Mouse (Mus musculus) gastrocnemius, postnatal 4 days (tissue): Measurements from ENCODE around the gene Eif4e3. TPM values are rescaled to one million over a fixed set of nuclear protein-coding genes. Genes with fewer than 3 reads are reported as not detected.
A peak's percentile ranks its signal among the peaks of the same experiment; 100 is the strongest.

Experiments used
- DNase-seq, 2 experiments: peaks; one replicate each; pipeline ENCODE4 v3.0.0; 2021 to 2022; ENCODE audit warnings: low spot score in 2 of 2, mixed read lengths in 2 of 2
- total RNA-seq, 2 experiments: library from RNA; stranded (reverse); gene quantifications; 2 replicates each; pipeline ENCODE4 v1.2.3; 2021

Gene Eif4e3
- total RNA-seq, 2 experiments from 2014 or later = 11.3 to 12.1 TPM

GRCm38 (mm10) chr6:99625306-99625705, 41.3 kb downstream of the Eif4e3 start:
- DNase-seq = no peak

GRCm38 (mm10) chr6:99624542-99624941, 42.0 kb downstream of the Eif4e3 start:
- no peak for DNase-seq

DNA sequence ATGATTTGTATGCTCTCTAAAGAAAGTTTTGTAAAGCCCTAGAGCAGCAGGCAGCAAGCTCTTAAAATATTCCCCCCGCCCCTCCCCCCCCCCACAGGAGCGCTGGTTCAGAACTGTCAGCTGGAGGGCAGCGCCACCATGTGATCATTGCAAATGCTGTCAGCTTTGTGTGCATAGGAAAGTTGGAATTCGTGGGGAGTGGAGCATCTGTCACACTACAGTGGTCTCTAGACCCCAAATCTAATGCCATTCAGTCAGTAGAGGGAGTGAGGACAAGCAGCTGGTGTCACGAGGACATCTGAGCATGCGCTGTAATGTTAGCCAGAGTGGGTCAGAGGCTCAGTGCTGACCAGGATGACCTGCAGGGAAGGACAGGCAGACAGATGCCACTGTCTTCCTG, 42.9 kb downstream of the Eif4e3 start:
- DNase-seq = no peak

DNA sequence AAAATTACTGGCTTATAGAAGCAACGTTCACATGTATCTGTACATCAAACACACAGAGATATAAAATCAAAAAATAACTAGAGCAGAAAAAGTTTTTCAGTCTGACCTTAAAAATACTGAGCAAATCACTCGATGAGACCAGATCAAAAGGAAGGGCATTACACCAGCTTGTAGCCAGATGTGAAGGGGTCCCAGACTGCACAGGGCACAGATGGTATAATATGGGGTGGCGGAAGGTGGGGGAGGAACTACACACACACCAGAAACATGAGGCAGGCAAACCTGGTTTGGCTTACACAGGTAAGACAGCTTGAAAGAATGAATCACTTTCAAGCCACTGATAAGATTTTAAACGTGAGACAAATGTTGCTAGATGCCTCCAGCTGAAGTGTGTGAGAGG, 45.4 kb downstream of the Eif4e3 start:
- DNase-seq = no peak

DNA sequence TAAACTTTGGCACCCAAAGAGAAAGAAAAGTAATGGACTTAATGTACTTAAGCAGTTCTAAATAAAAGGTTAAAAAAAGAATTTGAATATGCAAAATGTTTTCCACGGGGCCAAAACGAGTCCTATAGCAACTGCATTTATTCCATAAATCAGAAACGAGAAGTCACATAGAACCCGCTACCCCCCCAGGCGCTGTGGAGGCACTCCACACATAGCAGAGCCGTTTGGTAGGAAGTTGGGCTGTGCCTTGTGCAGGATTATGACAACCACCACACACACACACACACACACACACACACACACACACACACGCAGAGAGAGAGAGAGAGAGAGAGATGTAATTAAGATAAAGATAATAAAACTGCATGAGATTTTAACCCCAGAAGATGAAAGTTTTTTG, 46.1 kb downstream of the Eif4e3 start:
- no peak for DNase-seq

GRCm38 (mm10) chr6:99619964-99620363, 46.6 kb downstream of the Eif4e3 start:
- DNase-seq = no peak

- DNase-seq = no peak
These were observed 47.1 kb downstream of the Eif4e3 start for GRCm38 (mm10) chr6:99619466-99619865.

- DNase-seq = no peak
These were observed 48.7 kb downstream of the Eif4e3 start for GRCm38 (mm10) chr6:99617867-99618266.

- no peak for DNase-seq
These were observed 49.2 kb downstream of the Eif4e3 start for GRCm38 (mm10) chr6:99617415-99617814.

DNA sequence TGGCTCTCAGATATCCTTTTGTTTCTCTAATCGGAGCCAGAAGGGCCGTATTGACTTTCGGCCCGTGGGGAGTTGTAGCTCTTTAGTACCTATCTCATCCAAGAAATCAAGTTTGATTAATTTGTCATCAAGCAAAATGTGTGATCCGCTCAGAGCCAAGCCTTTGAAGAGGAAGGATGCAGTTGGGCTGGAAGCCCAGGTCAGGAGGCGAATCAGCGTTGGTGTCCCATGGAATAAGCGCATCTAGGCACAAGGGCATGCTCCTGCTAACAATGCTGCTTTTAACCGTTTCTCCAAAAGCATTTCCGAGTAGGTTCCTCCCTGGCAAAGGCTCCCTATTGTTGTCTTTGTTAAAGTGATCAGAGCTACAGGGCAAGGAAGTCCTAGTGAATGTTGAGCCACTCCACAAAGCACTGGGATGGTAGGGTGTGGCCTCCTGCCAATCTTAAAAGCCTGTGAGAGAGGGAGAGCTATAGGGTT, 51.3 kb downstream of the Eif4e3 start:
- DNase-seq = no peak

DNA sequence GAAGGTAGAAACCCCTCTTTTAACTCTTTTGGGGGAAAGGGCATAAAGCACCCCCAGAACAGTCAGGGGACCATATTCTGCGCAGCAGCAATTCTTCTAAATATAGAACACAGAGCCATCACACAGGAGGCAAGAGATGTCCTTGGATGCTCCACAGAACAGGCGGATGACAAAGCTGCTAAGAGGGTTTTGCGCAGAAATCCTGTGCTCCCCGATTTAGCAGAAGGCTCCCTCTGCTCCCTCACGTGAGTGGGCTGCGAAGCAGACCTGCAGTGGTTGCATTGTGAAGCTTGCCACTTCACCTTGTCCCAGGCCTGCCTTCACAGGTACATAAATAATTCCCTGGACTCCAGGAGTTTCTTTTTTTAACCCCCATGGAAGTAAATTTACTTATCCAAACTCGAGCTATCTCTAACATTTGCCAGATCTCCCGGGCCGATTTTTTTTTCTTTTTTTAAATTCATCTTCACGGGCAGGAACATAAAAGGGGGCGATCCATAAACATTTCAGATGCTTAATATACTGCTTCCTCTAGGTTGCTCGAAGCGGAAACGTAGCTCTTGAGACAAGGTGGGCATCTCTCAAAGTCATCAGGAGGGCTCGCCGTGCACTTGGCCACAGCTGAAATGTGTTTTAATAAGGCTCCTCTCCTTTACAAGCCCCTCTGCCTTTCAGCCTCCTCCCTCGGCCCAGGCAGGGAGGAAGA, 51.9 kb downstream of the Eif4e3 start:
- no peak for DNase-seq

GRCm38 (mm10) chr6:99611866-99612265, 54.7 kb downstream of the Eif4e3 start:
- no peak for DNase-seq

- no peak for DNase-seq
These were observed 55.8 kb downstream of the Eif4e3 start for GRCm38 (mm10) chr6:99610454-99611427.

DNA sequence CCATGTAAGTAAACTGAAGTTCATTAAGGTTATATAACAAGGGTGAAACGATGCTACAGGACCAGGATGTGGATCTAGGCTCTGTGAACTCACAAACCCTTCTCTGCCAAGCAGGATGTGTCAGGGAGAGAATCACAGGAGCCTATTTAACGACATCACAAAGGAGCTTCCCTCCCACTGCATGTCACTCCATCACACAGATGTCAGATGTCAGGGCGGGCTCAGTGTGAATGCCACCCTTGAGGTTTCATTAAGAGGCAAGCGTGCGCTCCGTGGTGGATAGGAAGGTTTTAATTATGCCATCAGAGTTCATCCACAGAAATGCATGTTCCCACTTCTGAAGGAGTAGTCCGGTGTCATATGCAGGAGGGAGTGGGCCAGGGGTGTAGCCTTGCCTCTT, 60.5 kb downstream of the Eif4e3 start:
- no peak for DNase-seq

DNA sequence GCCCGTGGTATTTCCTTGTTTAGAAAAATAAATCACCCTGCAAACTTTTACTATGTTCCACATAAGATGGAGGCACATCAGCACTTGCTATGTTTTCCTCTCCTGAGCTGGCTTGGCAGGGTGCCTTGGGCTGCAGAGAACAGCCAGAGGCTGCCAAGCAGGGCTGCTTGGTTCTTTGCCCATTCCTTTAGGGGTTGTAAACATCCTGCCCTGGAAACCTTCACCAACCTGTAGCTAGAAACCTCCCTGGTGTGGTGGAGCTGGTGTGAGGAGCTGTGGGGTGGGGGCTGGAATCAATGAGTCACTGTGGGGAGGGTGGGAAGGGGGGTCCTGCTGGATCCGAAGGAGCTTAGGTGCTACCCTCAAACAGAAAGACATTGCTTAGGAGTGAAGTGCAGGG, 61.8 kb downstream of the Eif4e3 start:
- peak in 1 of 2 experiments; percentile 18 for DNase-seq

DNA sequence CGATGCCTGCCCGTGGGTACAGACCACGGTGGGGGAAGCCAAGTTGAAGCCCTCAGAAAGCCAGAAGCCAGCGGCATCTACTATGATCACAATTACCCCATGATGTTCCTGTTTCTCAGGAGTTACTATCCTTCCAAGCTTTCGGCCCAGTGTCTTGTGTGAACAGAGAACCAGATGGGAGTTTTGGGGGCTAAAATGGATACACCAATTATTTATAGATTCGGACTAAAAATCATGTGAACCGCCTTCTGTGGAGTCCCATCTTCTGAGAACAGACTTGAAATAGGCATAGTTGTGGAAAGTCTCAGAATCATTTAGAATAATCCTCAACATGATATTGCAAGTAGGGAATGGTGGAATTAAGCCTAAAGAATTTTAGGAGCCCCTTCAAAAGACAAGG, 64.1 kb downstream of the Eif4e3 start:
- no peak for DNase-seq

DNA sequence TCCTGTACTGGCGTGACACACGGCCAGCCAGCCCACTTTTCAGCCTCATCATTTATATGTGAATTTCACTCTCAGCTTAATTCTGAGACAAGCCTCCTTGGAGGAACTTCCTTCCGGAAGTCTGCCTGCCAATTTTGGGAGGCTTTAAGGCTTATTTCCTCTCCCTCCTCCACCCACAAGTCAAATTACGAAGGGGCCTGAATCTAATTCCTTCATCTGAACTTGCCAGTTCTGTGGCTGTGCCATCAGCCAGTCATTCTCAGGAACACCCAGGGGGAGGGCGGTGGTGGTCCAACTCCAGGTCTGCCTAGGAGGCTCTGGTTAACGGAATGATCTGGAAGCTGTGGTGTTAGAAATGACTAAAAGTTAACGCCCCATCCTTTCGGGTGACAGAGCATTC, 65.7 kb downstream of the Eif4e3 start:
- DNase-seq = no peak

DNA sequence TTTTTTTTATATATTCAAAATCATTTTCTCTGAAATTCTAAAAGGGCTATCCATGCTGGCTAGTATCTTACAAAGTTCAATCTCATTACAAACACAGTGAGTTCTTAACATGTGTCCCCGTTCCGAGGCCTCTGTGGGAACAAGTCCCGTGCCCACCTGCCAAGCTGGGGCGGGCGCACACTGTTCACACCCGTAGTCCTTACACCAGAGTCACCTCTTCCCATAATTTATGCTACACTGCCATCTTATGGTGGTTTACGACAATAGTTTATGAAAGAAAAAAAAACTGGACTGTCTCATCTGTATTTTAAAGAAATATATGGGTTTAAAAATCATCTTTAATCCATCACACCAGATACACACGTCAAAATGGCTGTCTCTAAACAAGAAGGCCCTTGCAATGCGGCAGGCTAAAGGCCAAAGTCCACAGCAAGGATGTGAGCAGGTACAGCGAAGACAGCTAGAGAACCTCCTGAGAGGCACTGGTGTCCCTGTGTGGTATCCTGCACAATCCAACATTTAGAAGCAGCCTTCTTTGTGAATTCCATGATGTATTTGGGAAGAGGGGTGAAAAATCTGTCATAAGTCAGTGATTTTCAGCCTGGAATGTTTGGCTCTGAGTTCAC, 66.3 kb downstream of the Eif4e3 start:
- peak in 1 of 2 experiments; percentile 39 for DNase-seq

DNA sequence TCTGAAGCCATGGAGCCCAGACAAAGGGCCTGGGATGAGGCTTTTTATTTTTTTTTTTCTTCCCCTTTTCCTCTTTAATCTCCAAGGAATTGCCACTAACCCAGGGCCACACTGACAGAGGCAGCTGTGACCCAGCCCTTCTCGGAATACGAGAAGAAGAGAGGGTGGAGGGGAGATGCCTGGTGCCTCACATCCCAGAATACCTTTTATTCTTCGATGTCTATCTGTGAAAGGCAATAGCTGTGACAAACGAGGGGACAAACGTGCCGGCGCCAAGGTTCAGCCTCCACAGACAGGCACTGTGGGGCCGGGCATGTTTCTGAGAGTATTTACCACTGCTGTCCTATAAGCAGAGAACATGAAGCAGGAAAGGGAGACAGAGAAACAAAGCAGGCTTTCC, 66.9 kb downstream of the Eif4e3 start:
- no peak for DNase-seq

- DNase-seq = peak in 1 of 2 experiments; percentile 34
These were observed 67.3 kb downstream of the Eif4e3 start for GRCm38 (mm10) chr6:99599229-99599628.

- no peak for DNase-seq
These were observed 89.5 kb downstream of the Eif4e3 start for GRCm38 (mm10) chr6:99577040-99577439.

GRCm38 (mm10) chr6:99575633-99576032, 90.9 kb downstream of the Eif4e3 start:
- DNase-seq = no peak
